Mouse (Mus musculus) right cerebral cortex, postnatal 10 days (tissue): ENCODE measurements around the gene Cdk14.

Experiments used
- DNase-seq, 2 experiments: peaks; one replicate each; pipeline ENCODE4 v3.0.0; 2021; ENCODE audit warnings: low spot score in 2 of 2

Cdk14 gene

GRCm38 (mm10) chr5:5096248-5096915 lies 323.7 kb downstream of the Cdk14 start:
- DNase-seq, result no peak

GRCm38 (mm10) chr5:5092736-5093135 lies 327.4 kb downstream of the Cdk14 start:
- peak in 1 of 2 experiments; percentile 28 for DNase-seq

- no peak for DNase-seq
Measured at GRCm38 (mm10) chr5:5071526-5071925, 348.6 kb downstream of the Cdk14 start.

- no peak for DNase-seq
Measured at GRCm38 (mm10) chr5:5064686-5065085, 355.4 kb downstream of the Cdk14 start.

- DNase-seq, result no peak
Measured at GRCm38 (mm10) chr5:5056102-5056883, 363.8 kb downstream of the Cdk14 start.

- DNase-seq, result no peak
Measured at GRCm38 (mm10) chr5:5055494-5055893, 364.6 kb downstream of the Cdk14 start.

- DNase-seq, result no peak
Measured at GRCm38 (mm10) chr5:5054270-5054669, 365.8 kb downstream of the Cdk14 start.

GRCm38 (mm10) chr5:5044326-5044725 lies 375.8 kb downstream of the Cdk14 start:
- DNase-seq, result no peak

GRCm38 (mm10) chr5:5042735-5043134 lies 377.4 kb downstream of the Cdk14 start:
- no peak for DNase-seq

- no peak for DNase-seq
Measured at GRCm38 (mm10) chr5:5041480-5041879, 378.6 kb downstream of the Cdk14 start.

GRCm38 (mm10) chr5:5039700-5040284 lies 380.3 kb downstream of the Cdk14 start:
- no peak for DNase-seq

GRCm38 (mm10) chr5:5033445-5033844 lies 386.7 kb downstream of the Cdk14 start:
- DNase-seq, result no peak

GRCm38 (mm10) chr5:5032847-5033246 lies 387.3 kb downstream of the Cdk14 start:
- no peak for DNase-seq

GRCm38 (mm10) chr5:5032446-5032845 lies 387.7 kb downstream of the Cdk14 start:
- DNase-seq, result no peak

- no peak for DNase-seq
Measured at GRCm38 (mm10) chr5:5030431-5030830, 389.7 kb downstream of the Cdk14 start.

GRCm38 (mm10) chr5:5018959-5019358 lies 401.2 kb downstream of the Cdk14 start:
- DNase-seq, result no peak

GRCm38 (mm10) chr5:5018242-5018641 lies 401.9 kb downstream of the Cdk14 start:
- no peak for DNase-seq

- DNase-seq, result no peak
Measured at GRCm38 (mm10) chr5:5013783-5014182, 406.3 kb downstream of the Cdk14 start.

- no peak for DNase-seq
Measured at GRCm38 (mm10) chr5:5012521-5013346, 407.4 kb downstream of the Cdk14 start.

GRCm38 (mm10) chr5:5008153-5008745 lies 411.9 kb downstream of the Cdk14 start:
- DNase-seq, result no peak

- DNase-seq, result no peak
Measured at GRCm38 (mm10) chr5:5007489-5008152, 412.5 kb downstream of the Cdk14 start.
